Mouse (Mus musculus): ENCODE measurements around the gene Hipk2.

The Hipk2 gene

DNA sequence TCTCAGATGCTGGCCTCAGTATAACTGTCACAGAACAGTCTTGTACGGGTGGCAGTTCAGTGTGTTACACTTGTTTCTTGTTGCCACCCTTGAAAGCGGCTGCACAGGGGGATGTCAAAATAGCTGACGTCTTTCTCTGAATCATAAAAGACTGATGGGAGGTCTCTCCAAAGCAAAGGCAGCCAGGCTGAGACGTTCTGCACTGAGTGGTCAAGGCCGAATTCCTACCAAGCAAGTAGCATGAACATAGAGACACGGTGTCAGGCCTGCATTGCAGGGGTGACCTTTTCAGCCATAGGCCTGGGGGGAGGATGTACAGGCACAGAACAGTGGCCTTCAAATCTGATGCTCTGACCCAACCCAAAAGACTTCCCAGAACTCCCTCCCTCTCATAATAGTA lies 30.0 kb upstream of the Hipk2 start:
- in situ Hi-C loops (cut with MboI), result loop anchor here (25.0 kb wide), 1 partner anchor 169 kb away; no protein-coding TSS in a partner anchor

GRCm38 (mm10) chr6:38902820-38903439 lies 27.0 kb upstream of the Hipk2 start:
- in situ Hi-C loops (cut with MboI), result loop anchor here (25.0 kb wide), 1 partner anchor 166 kb away; no protein-coding TSS in a partner anchor

DNA sequence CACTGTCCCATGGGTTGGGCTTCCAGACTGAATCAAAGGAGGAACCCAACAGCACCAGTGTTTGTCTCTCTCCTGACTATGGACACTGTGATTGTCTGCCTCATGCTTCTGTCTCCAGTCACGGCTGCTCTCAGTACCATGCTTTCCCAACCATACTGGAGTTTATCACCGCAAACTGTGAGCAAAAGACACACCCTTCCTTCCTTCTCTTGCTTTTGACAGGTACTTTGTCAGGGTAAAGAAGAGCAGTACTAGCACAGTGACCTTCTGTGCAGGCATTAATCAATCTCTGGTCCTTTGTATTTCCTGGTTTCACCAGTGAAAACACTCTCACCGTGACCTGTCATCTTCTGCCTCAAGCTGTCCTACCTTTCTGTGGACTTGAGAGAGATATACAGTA lies 25.7 kb upstream of the Hipk2 start:
- in situ Hi-C loops (cut with MboI), result loop anchor here (25.0 kb wide), 1 partner anchor 164 kb away; no protein-coding TSS in a partner anchor

DNA sequence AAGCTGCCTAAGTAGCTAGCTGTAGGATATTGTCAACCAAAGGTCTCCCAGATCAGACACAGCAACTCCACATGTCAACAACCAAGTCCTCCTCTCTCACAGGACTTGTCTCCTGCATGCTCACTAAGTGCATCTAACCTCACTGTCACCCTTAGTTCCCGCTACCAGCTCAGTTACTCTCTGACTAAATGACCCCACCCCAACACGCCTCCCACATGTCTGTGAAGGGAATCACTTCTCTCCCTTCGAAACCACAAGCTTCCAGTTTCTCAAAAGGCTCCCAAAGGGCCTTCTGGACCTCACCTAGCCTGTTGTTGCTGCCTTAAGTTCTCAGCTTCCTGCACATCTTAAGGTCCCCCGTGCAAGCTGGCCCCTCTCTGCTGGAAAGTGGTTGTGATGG lies 25.2 kb upstream of the Hipk2 start:
- in situ Hi-C loops (cut with MboI), result loop anchor here (25.0 kb wide), 1 partner anchor 164 kb away; no protein-coding TSS in a partner anchor

- in situ Hi-C loops (cut with MboI), result loop anchor here (25.0 kb wide), 1 partner anchor 163 kb away; no protein-coding TSS in a partner anchor
Measured at GRCm38 (mm10) chr6:38900479-38901126, 24.6 kb upstream of the Hipk2 start.

- in situ Hi-C loops (cut with MboI), result loop anchor here (25.0 kb wide), 1 partner anchor 163 kb away; no protein-coding TSS in a partner anchor
Measured at GRCm38 (mm10) chr6:38900073-38900472, 24.1 kb upstream of the Hipk2 start.

GRCm38 (mm10) chr6:38893615-38894014 lies 17.6 kb upstream of the Hipk2 start:
- in situ Hi-C loops (cut with MboI), result no loop called here

DNA sequence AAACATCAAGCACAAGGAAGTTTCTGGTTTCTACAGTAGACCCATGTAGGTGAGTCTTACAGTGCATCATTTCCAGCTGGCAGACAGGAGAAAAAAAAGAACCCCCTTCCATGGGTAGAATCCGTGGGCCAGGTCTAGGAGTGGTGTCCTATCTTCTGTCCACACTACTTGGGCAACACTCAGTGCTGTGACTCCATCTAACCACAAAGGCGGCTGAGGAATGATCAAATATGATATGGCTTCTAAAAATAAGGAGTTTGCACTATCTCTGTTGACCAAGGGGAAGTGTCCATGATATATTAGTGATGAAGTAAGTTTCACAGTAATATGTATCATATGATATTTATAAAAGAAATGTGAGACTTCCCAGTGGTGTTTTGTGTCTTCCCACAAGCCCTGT lies 16.1 kb upstream of the Hipk2 start:
- in situ Hi-C loops (cut with MboI), result no loop called here

DNA sequence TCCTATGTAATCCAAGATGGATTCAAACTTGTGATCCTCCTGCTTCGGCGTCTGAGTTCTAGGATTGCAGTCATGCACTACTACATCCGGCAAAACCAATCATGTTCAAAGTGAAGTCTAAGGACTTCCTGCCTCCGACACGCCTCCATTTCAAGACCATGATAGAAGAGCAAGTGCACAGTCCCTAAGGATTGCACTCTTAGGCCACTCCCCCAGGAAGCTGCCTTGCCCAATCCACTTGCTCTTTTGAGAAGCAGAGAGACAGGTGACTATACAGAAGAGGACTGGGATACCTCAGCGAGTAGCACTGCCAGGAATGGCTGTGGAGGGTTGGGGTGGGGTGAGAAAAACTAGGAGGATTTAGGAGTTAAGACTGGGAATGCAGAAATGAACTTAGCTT lies 13.2 kb upstream of the Hipk2 start:
- in situ Hi-C loops (cut with MboI), result no loop called here

GRCm38 (mm10) chr6:38887436-38887835 lies 11.5 kb upstream of the Hipk2 start:
- in situ Hi-C loops (cut with MboI), result no loop called here

GRCm38 (mm10) chr6:38885132-38885531 lies 9.2 kb upstream of the Hipk2 start:
- in situ Hi-C loops (cut with MboI), result no loop called here

DNA sequence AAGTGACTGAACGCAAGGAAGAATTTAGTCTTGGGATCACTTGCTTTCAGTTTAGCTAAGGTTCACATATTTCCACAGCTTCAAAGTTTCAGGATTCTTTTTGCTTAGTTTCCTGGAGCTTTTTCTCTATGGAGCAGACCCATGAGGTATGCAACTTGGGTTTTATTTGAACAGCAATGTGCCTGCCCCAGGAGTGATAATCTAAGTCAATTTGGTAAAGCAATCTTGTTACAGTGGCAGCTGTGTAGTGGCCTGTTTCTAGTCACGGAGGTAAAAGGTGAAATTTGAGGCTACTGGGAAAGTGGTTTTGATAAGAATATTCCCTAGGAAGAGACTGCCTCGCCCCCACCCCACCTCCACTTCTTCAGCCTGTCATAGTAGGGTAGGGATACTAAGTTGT lies 8.5 kb upstream of the Hipk2 start:
- in situ Hi-C loops (cut with MboI), result no loop called here

DNA sequence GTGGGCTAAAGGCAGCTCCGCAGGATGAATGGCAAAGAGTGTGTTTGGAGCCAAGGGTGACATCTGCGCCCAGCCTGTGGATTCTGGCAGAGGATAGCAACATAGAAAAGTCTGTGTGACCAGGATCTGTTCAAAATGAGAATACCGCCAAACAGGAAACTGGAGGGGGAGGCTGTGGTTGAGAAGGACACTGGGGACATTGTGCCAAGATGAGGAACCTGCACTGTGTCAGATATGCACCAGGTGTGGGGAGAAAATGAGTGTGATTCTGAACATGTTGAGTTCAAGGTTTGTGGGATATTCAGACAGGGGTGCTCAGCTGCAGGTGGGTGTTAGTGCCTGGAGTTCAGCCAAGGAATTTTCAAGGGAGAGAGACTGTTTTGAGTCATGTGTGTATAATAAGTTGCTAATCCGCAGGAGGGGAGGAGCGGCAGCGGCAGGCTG lies 6.8 kb upstream of the Hipk2 start:
- in situ Hi-C loops (cut with MboI), result no loop called here

DNA sequence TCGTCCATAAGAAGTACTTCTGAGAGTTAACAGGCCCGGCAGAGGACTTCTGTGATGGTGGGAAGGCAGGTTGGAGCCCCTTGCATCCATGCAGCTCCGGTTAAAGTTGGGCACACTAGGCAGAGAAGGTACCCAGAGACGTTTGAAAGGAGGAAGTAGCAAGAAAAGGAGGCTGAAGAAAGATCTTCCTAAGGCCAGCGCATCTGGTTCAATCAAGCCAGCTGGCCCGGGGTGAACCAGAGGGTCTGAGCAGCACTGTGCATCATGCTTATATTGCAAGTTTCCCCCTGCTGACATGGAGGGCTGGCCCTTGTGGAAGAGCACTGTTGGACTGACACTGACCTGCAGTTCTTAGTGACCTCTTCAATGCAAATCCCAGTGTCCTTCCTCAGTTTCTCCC lies 6.0 kb upstream of the Hipk2 start:
- in situ Hi-C loops (cut with MboI), result no loop called here

GRCm38 (mm10) chr6:38881468-38881867 lies 5.5 kb upstream of the Hipk2 start:
- in situ Hi-C loops (cut with MboI), result no loop called here

- in situ Hi-C loops (cut with MboI), result no loop called here
Measured at GRCm38 (mm10) chr6:38877674-38878073, 1.7 kb upstream of the Hipk2 start.

- in situ Hi-C loops (cut with MboI), result no loop called here
Measured at GRCm38 (mm10) chr6:38875258-38876070, 501 bp downstream of the Hipk2 start, which contains the start of gene Tbxas1. TSS of gene Tbxas1 (plus strand) at chr6:38875404.

- in situ Hi-C loops (cut with MboI), result no loop called here
Measured at GRCm38 (mm10) chr6:38874565-38875257, 1.3 kb downstream of the Hipk2 start.

- in situ Hi-C loops (cut with MboI), result no loop called here
Measured at GRCm38 (mm10) chr6:38874035-38874434, 1.9 kb downstream of the Hipk2 start.

DNA sequence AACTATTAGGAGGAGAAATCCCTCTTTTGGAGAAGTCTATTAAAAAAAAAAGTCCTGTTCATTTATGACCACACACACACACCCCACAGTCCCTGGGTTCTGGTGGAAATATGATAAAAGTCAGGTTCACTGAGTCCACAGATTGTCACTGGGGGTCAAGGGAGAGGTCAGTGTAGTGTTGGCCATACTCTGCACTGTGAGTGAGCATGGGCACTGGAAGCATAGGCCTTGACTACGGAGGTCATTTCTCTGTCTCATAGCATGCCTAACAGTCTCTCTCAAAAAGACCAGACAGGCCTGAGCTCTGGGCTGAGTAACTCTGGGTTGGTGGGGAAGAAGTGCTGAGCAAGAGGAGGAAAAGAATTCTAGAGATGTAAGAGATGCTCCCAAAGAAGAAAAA lies 2.6 kb downstream of the Hipk2 start:
- in situ Hi-C loops (cut with MboI), result no loop called here

GRCm38 (mm10) chr6:38871051-38871450 lies 4.9 kb downstream of the Hipk2 start:
- in situ Hi-C loops (cut with MboI), result no loop called here

DNA sequence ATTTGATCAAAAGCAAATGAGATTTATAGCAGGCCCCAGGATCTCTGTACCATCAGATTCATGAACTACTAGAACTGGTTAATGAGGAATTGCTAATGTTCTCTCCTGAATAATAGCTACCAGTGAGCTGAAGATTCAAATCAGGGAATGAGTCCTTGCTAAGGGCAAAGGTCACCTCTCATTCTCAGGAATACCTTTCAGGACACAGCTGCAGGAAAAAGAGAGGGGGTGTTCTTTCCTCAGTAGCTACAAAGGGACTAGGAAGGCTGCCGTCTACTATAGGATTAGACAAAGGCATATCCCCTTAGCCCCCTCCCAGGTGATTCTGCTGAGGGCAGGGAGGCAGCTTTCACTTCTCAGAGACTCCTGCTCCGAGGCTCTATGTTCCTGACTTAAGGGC lies 5.9 kb downstream of the Hipk2 start:
- in situ Hi-C loops (cut with MboI), result no loop called here

All from mature B cell (primary cell).